Mouse (Mus musculus) cerebellum, adult 2 months (tissue): Measurements from ENCODE around the gene Kcna3. TPM values are rescaled to one million over a fixed set of nuclear protein-coding genes. Genes with fewer than 3 reads are reported as not detected.

Experiments used
- DNase-seq, 2 experiments: peaks; one replicate each; pipeline ENCODE4 v3.0.0; 2021
- H3K27ac ChIP-seq: fragments of 200-500 bp; 2 replicates; pipeline ENCODE4 v1.5.1; 2012; ENCODE audit warnings: low read length, control low read depth, inconsistent platforms; ENCODE audit not compliant: insufficient read depth
- H3K27me3 ChIP-seq: fragments of 200-500 bp; 2 replicates; pipeline ENCODE4 v1.6.1; 2012; ENCODE audit warnings: inconsistent platforms, mild to moderate bottlenecking, low read length, moderate library complexity; ENCODE audit not compliant: control insufficient read depth, insufficient read depth
- H3K4me1 ChIP-seq: fragments of 200-500 bp; 2 replicates; pipeline ENCODE4 v1.6.1; 2011; ENCODE audit warnings: low read length; ENCODE audit not compliant: control insufficient read depth, insufficient read depth
- H3K4me3 ChIP-seq: fragments of 200-500 bp; replicated peaks from 2 replicates; pipeline ENCODE3; 2011; ENCODE audit warnings: mild to moderate bottlenecking, low read depth, low read length, control low read depth; ENCODE audit not compliant: insufficient read depth
- CTCF ChIP-seq: fragments of 200-500 bp; IDR thresholded peaks from 2 replicates; pipeline ENCODE4 v1.5.1; 2011; ENCODE audit warnings: low read depth, mild to moderate bottlenecking, control low read depth, low read length, moderate library complexity, borderline replicate concordance; ENCODE audit not compliant: insufficient read depth
- POLR2A ChIP-seq: fragments of 200-500 bp; IDR thresholded peaks from 2 replicates; pipeline ENCODE4 v1.6.1; 2011; ENCODE audit warnings: low read length, control low read depth, borderline replicate concordance; ENCODE audit not compliant: insufficient read depth
- WGBS: fragments of 180-500 bp; shearing (Covaris S2); methylation state at CpG from one replicate; pipeline ENCODE4 v1.1.7; 2018; 5-methylcytosine and 5-hydroxymethylcytosine counted together
- polyA plus RNA-seq: library from polyadenylated mRNA; depleted of rRNA; stranded (reverse); fragments of >200 nt; gene quantifications from 2 replicates; pipeline ENCODE4 v1.2.3, GENCODE M21; 2012; rRNA removed

Kcna3 gene
- 3.3 and 3.9 TPM in 2 replicates for polyA plus RNA-seq

GRCm38 (mm10) chr3:107035521-107036457 lies at the start of gene Kcna3:
TSS of gene Kcna3 (plus strand) at chr3:107036169.
- 0 out of 2 replicates have a peak, but pooled peaks cover 1% of the 10 kb centered on the region for H3K27me3 ChIP-seq
- 2% methylated on average over 69 of the region's 80 CpGs for whole genome bisulfite sequencing
- peak within 1 kb of the TSS; percentile 59 for H3K4me3 ChIP-seq
- no peak for TF ChIP-seq POLR2A
- TF ChIP-seq CTCF = no peak
- no peaks in the 10 kb centered on the region for H3K4me1 ChIP-seq
- no peak within 1 kb of the TSS for H3K27ac ChIP-seq
- DNase-seq = peak; percentile 63 to 66

- Histone ChIP-seq H3K4me1 (no peaks in the 10 kb centered on the region), H3K4me3 (no peak overlapping the region), H3K27me3 (no peaks in the 10 kb centered on the region), H3K27ac (no peak overlapping the region)
- DNase-seq = no peak
- TF ChIP-seq CTCF (no peak), POLR2A (no peak)
- 96% methylated on average over 1 of the region's 1 CpGs for WGBS
Observed at GRCm38 (mm10) chr3:106991334-106991733, 44.6 kb upstream of the Kcna3 start.

DNA sequence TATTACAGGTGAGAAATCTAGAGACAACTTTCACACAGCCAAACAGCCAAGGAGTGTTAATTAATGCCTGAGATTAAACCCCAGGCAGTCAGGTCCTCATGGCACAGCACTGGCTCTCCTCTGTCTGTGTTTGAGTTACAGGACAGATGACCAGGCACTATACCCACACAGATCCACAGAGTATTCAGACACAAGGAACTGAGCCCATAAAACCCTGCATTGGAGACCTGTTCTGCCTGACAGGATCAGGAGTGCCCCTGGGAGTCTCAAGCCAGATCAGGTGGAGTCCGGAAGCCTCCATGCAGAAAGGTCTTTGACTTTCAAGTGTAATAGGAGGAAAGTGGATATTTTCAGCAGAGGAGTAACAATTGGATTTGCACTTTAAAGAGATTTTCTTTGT lies 40.6 kb upstream of the Kcna3 start:
- 78% methylated on average over 1 of the region's 1 CpGs for WGBS
- TF ChIP-seq POLR2A (no peak), CTCF (no peak)

GRCm38 (mm10) chr3:106996186-106996585 lies 39.8 kb upstream of the Kcna3 start:
- H3K27ac ChIP-seq = no peak overlapping the region
- DNase-seq = peak in 1 of 2 experiments; percentile 10
- WGBS = 19% methylated on average over 2 of the region's 2 CpGs

More for the DNA sequence above, 40.6 kb upstream of the Kcna3 start:
- Histone ChIP-seq H3K4me3 (no peak overlapping the region), H3K27ac (no peak overlapping the region), H3K27me3 (no peaks in the 10 kb centered on the region), H3K4me1 (no peaks in the 10 kb centered on the region)
- no peak for DNase-seq

GRCm38 (mm10) chr3:106998370-106998769 lies 37.6 kb upstream of the Kcna3 start:
- Histone ChIP-seq H3K27ac (no peak overlapping the region), H3K4me3 (no peak overlapping the region), H3K4me1 (no peaks in the 10 kb centered on the region), H3K27me3 (no peaks in the 10 kb centered on the region)
- 71% methylated on average over 1 of the region's 1 CpGs for WGBS
- TF ChIP-seq CTCF (no peak), POLR2A (no peak)
- no peak for DNase-seq

More at GRCm38 (mm10) chr3:106996186-106996585, 39.8 kb upstream of the Kcna3 start:
- Histone ChIP-seq H3K4me3 (no peak overlapping the region), H3K27me3 (no peaks in the 10 kb centered on the region), H3K4me1 (no peaks in the 10 kb centered on the region)
- no peak for TF ChIP-seq CTCF
- no peak for TF ChIP-seq POLR2A

DNA sequence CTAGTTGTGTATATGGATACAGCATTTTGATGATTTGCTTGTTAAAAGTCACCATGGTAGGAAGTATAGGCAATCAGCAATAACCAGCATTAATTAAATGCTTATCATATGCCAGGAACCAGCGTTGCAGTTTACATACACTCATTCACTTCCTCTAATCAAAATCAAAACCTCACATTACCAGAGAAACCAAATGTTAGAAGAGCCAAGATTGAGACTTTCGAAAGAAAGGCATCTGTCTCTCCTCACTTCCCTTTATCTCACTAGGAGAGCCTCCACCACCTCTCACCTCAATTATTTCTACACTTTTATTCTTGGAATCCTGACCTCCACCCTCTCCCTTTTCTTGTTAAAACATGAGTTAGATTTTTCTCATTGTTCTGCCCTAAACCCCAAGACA lies 35.8 kb upstream of the Kcna3 start:
- H3K4me3 ChIP-seq = no peak overlapping the region
- no peaks in the 10 kb centered on the region for H3K27me3 ChIP-seq
- H3K27ac ChIP-seq = no peak overlapping the region
- H3K4me1 ChIP-seq = no peaks in the 10 kb centered on the region
- TF ChIP-seq POLR2A (no peak), CTCF (no peak)
- 82% methylated on average over 2 of the region's 2 CpGs for WGBS
- no peak for DNase-seq

DNA sequence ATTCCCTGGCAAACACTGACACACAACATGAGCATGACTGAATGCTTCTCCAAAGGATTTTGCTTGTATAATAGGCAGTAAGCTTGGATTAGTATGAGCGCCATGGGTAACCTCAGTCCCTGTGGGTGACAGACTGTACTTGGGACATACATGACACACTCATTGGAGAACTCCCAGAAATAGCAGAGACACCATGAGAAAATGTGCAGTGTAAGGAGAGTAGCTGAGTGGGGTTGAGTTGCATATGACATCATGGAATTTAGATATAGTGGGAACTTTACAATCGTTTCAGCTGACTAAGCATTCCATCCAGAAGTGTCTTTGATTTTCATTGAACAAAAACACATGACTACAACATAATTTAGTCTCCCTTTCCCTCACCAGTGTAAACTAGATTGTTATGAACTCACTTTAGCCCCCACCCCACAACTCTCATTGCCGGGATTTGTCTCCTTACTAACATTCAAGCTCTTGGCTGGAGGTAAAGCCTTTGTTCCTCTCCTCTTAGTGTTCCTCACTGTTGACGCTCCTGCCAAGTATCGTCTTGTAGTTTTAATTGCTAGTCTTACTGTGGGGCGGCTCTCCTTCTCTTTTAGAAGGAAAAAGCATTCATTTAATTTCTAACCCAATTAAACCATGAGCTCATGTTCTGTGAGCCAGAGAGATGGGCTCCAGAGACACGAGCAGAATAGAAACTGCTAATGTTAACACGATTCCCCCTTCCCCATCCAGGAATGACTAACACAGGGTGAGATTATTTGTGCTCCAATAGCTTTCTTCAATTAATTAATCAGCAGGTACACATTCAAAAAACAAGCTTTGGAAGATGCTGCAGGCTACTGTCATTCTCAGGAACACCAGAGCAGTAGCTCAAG lies 33.5 kb upstream of the Kcna3 start:
- H3K27me3 ChIP-seq = no peaks in the 10 kb centered on the region
- no peak overlapping the region for H3K4me3 ChIP-seq
- WGBS = 66% methylated on average over 8 of the region's 8 CpGs
- no peak for DNase-seq
- H3K27ac ChIP-seq = no peak overlapping the region
- no peaks in the 10 kb centered on the region for H3K4me1 ChIP-seq
- no peak for TF ChIP-seq POLR2A
- TF ChIP-seq CTCF = no peak
